Mouse (Mus musculus): ENCODE data around the gene Zfp385c. TPM values are rescaled to one million over a fixed set of nuclear protein-coding genes. Genes with fewer than 3 reads are reported as not detected.

Gene Zfp385c
- total and polyA plus RNA-seq, 3 experiments = 0.12 to 0.15 TPM; not detected in 1

- TF ChIP-seq E2F4 (IDR thresholded peaks at IDR 0.05; ENCODE audit: borderline replicate concordance, low read depth, low read length) (no peak), MAFK (IDR thresholded peaks at IDR 0.05; ENCODE audit: borderline replicate concordance, low read depth, low read length) (peak; percentile 41; the same call in 1 of the 2 replicates), RAD21 (IDR thresholded peaks at IDR 0.05; ENCODE audit: low read depth, low read length) (no peak), TBP (IDR thresholded peaks at IDR 0.05; ENCODE audit: low read depth, low read length) (peak; percentile 71; the same call in 1 of the 2 replicates), SIN3A (IDR thresholded peaks at IDR 0.05; ENCODE audit: low read length) (peak; percentile 98), POLR2AphosphoS2 (IDR thresholded peaks at IDR 0.05; ENCODE audit: low read length) (peak; percentile 76), HCFC1 (IDR thresholded peaks at IDR 0.05; ENCODE audit: low read depth, low read length) (peak; percentile 76), CTCF (IDR thresholded peaks at IDR 0.05 in 2 of 3, conservative IDR thresholded peaks at IDR 0.05 in 1 of 3; ENCODE audit: control insufficient read depth in 1 of 3, insufficient read depth in 1 of 3, low read depth in 2 of 3, low read length in 3 of 3, poor library complexity in 1 of 3, severe bottlenecking in 1 of 3) (no peak), MAZ (IDR thresholded peaks at IDR 0.05; ENCODE audit: low read depth, low read length) (peak; percentile 95), ETS1 (IDR thresholded peaks at IDR 0.05; ENCODE audit: low read depth, low read length) (peak; percentile 97), CHD2 (IDR thresholded peaks at IDR 0.05; ENCODE audit: low read length) (no peak), MXI1 (IDR thresholded peaks at IDR 0.05; ENCODE audit: low read depth, low read length) (peak; percentile 51; the same call in 1 of the 2 replicates)
Measured at GRCm38 (mm10) chr11:100623867-100624266, 68.4 kb downstream of the Zfp385c start (continued).

GRCm38 (mm10) chr11:100622714-100623113 is 69.5 kb downstream of the Zfp385c start:
- Histone ChIP-seq H3K27ac (ENCODE audit: control insufficient read depth, low read depth, low read length) (peak overlapping the region; percentile 74), H3K36me3 (ENCODE audit: control insufficient read depth in 1 of 2, insufficient read depth in 2 of 2, low read length in 2 of 2) (peaks cover 0 to 37% of the 10 kb centered on the region in 2 experiments; a peak in 3 of 4 replicates), H3K4me3 (ENCODE audit: control insufficient read depth in 1 of 2, insufficient read depth in 1 of 2, low read depth in 2 of 2, low read length in 2 of 2) (peak overlapping the region; percentile 74 to 88), H3K79me2 (ENCODE audit: control insufficient read depth, insufficient read depth, low read length, poor library complexity) (peaks cover 24% of the 10 kb centered on the region), H3K27me3 (ENCODE audit: control insufficient read depth in 1 of 2, insufficient read depth in 2 of 2, low read length in 2 of 2) (no peaks in the 10 kb centered on the region), H3K9me3 (replicated peaks; ENCODE audit: insufficient read depth, low read length) (no peaks in the 10 kb centered on the region), H3K9ac (ENCODE audit: control insufficient read depth, low read depth, low read length, poor library complexity, severe bottlenecking) (peak overlapping the region; percentile 91), H3K4me1 (ENCODE audit: control insufficient read depth in 1 of 2, insufficient read depth in 2 of 2, low read length in 2 of 2) (peaks cover 4 to 40% of the 10 kb centered on the region in 2 experiments)
- peak; percentile 99 for DNase-seq (ENCODE audit: low read depth, low spot score)
- TF ChIP-seq EP300 (IDR thresholded peaks at IDR 0.05; ENCODE audit: low read depth in 1 of 2, low read length in 2 of 2) (0 out of 4 replicates have a peak, but pooled peaks of 1 of the 2 experiments have one; percentile 4), POLR2A (IDR thresholded peaks at IDR 0.05; ENCODE audit: control insufficient read depth in 1 of 2, insufficient read depth in 1 of 2, low read depth in 1 of 2, low read length in 2 of 2, poor library complexity in 1 of 2) (peak; percentile 74 to 89), CHD2 (IDR thresholded peaks at IDR 0.05; ENCODE audit: low read length) (no peak), ZKSCAN1 (IDR thresholded peaks at IDR 0.05; ENCODE audit: low read depth, low read length) (no peak), RCOR1 (IDR thresholded peaks at IDR 0.05; ENCODE audit: low read depth, low read length) (peak; percentile 35; the same call in 1 of the 2 replicates), UBTF (IDR thresholded peaks at IDR 0.05; ENCODE audit: borderline replicate concordance, insufficient read depth, low read depth, low read length) (no peak), CTCF (IDR thresholded peaks at IDR 0.05 in 2 of 3, conservative IDR thresholded peaks at IDR 0.05 in 1 of 3; ENCODE audit: control insufficient read depth in 1 of 3, insufficient read depth in 1 of 3, low read depth in 2 of 3, low read length in 3 of 3, poor library complexity in 1 of 3, severe bottlenecking in 1 of 3) (peak; percentile 80 to 99 (median 98)), RAD21 (IDR thresholded peaks at IDR 0.05; ENCODE audit: low read depth, low read length) (no peak), NRF1 (IDR thresholded peaks at IDR 0.05; ENCODE audit: insufficient read depth, low read depth, low read length, poor library complexity, severe bottlenecking) (no peak), USF1 (IDR thresholded peaks at IDR 0.05; ENCODE audit: low read depth, low read length) (peak; percentile 28; the same call in 1 of the 2 replicates), ELF1 (IDR thresholded peaks at IDR 0.05; ENCODE audit: low read depth, low read length) (peak; percentile 84), JUND (IDR thresholded peaks at IDR 0.05; ENCODE audit: low read depth, low read length) (no peak), GABPA (IDR thresholded peaks at IDR 0.05; ENCODE audit: low read depth, low read length) (peak; percentile 94; the same call in 1 of the 2 replicates), POLR2AphosphoS2 (IDR thresholded peaks at IDR 0.05; ENCODE audit: low read length) (peak; percentile 68; the same call in 1 of the 2 replicates), MAZ (IDR thresholded peaks at IDR 0.05; ENCODE audit: low read depth, low read length) (peak; percentile 91; the same call in 1 of the 2 replicates), MYB (IDR thresholded peaks at IDR 0.05; ENCODE audit: low read depth, low read length) (0 out of 2 replicates have a peak, but pooled peaks have one; percentile 6), MXI1 (IDR thresholded peaks at IDR 0.05; ENCODE audit: low read depth, low read length) (peak; percentile 69; the same call in 1 of the 2 replicates), NELFE (IDR thresholded peaks at IDR 0.05; ENCODE audit: low read depth, low read length) (peak; percentile 87), MAFK (IDR thresholded peaks at IDR 0.05; ENCODE audit: borderline replicate concordance, low read depth, low read length) (no peak), MEF2A (IDR thresholded peaks at IDR 0.05; ENCODE audit: extremely low read depth, insufficient replicate concordance, low read depth, low read length, poor library complexity, severe bottlenecking) (no peak), ETS1 (IDR thresholded peaks at IDR 0.05; ENCODE audit: low read depth, low read length) (peak; percentile 48; the same call in 1 of the 2 replicates), TCF12 (IDR thresholded peaks at IDR 0.05; ENCODE audit: low read depth, low read length) (peak; percentile 82), SIN3A (IDR thresholded peaks at IDR 0.05; ENCODE audit: low read length) (peak; percentile 92), ZMIZ1 (IDR thresholded peaks at IDR 0.05; ENCODE audit: low read depth, low read length) (peak; percentile 65), CHD1 (IDR thresholded peaks at IDR 0.05; ENCODE audit: low read depth, low read length) (no peak), KAT2A (conservative IDR thresholded peaks at IDR 0.05; ENCODE audit: low read depth, low read length) (peak; percentile 88; the same call in 1 of the 2 replicates), MYC (IDR thresholded peaks at IDR 0.05; ENCODE audit: low read depth, low read length) (0 out of 2 replicates have a peak, but pooled peaks have one; percentile 23), GATA1 (IDR thresholded peaks at IDR 0.05; ENCODE audit: low read depth, low read length) (no peak), HCFC1 (IDR thresholded peaks at IDR 0.05; ENCODE audit: low read depth, low read length) (peak; percentile 97)

Measured in MEL (cell line).